Mouse (Mus musculus) stomach, embryonic 16.5 days (tissue): ENCODE results near the gene Rae1. TPM values are rescaled to one million over a fixed set of nuclear protein-coding genes. Genes with fewer than 3 reads are reported as not detected.
A peak's percentile ranks its signal among the peaks of the same experiment; 100 is the strongest.

Experiments used
- ATAC-seq: fragments of 200-750 bp; cut with Nextera tagmentation; 2 replicates; pipeline ENCODE4 v1.8.0; 2017; ENCODE audit warnings: moderate number of reproducible peaks, moderate TSS enrichment; ENCODE audit not compliant: insufficient read depth, low FRiP score
- H3K27ac ChIP-seq: fragments of 300-500 bp; sonication (generic); 2 replicates; pipeline ENCODE4 v1.5.1; 2014; ENCODE audit warnings: low read length
- H3K27me3 ChIP-seq: fragments of 300-500 bp; sonication (generic); 2 replicates; pipeline ENCODE4 v1.6.1; 2014; ENCODE audit warnings: low read length, control low read depth, mixed read lengths; ENCODE audit not compliant: control insufficient read depth, insufficient read depth
- H3K36me3 ChIP-seq: fragments of 300-500 bp; sonication (generic); 2 replicates; pipeline ENCODE4 v1.6.1; 2014; ENCODE audit warnings: low read length; ENCODE audit not compliant: control insufficient read depth, insufficient read depth
- H3K4me1 ChIP-seq: fragments of 300-500 bp; sonication (generic); 2 replicates; pipeline ENCODE4 v1.6.1; 2014; ENCODE audit warnings: low read length, control low read depth, mixed read lengths; ENCODE audit not compliant: control insufficient read depth, insufficient read depth
- H3K4me2 ChIP-seq: fragments of 300-500 bp; sonication (generic); 2 replicates; pipeline ENCODE4 v1.6.1; 2014; ENCODE audit warnings: low read depth, low read length, mixed read lengths
- H3K4me3 ChIP-seq: fragments of 300-500 bp; sonication (generic); replicated peaks from 2 replicates; pipeline ENCODE4 v1.5.1; 2014; ENCODE audit warnings: mild to moderate bottlenecking, low read length
- H3K9ac ChIP-seq: fragments of 300-500 bp; sonication (generic); 2 replicates; pipeline ENCODE4 v1.6.1; 2014; ENCODE audit warnings: low read length
- H3K9me3 ChIP-seq: fragments of 300-500 bp; sonication (generic); replicated peaks from 2 replicates; pipeline ENCODE4 v1.6.1; 2016; ENCODE audit warnings: low read length, control low read depth; ENCODE audit not compliant: control insufficient read depth
- WGBS: fragments of 180-500 bp; shearing (Covaris S2); extraction: QIAGEN DNeasy Blood & Tissue Kit; methylation state at CpG from one replicate; pipeline ENCODE4 v1.1.7; 2014; 5-methylcytosine and 5-hydroxymethylcytosine counted together
- polyA plus RNA-seq: library from polyadenylated mRNA; unstranded; fragments of >200 nt; fragmentation: Nextera tagmentation; extraction: Ambion mirVana; gene quantifications from 2 replicates; pipeline ENCODE4 v1.2.1, GENCODE M21; 2015

Gene Rae1
- polyA plus RNA-seq, 1 experiment from 2014 or later, result 102 TPM

DNA sequence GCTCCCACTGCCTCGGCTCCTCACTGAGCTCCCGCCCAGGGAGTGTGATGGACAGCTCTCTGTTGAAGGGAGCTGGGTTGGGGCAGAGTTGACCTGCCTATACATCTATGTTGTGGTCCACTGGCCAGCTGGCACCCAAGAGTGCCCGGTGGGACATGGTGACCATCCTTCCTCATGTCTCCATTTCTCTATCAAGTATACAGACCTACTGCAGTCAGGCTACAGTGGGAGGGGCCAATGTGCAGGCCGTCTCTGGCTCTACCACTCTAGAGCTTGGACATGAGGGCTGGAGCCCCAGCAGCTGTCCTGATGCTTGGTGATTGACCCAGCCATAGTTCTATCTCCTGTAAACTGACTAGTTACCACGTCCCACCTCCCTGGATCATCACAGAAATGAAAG lies 37.4 kb downstream of the Rae1 start:
- H3K27me3 ChIP-seq, result no peaks in the 10 kb centered on the region
- no peak overlapping the region for H3K4me2 ChIP-seq
- 68% methylated on average over 5 of the region's 5 CpGs for WGBS
- peak overlapping the region; percentile 26; the same call in 1 of the 2 replicates for H3K27ac ChIP-seq
- peaks cover 5% of the 10 kb centered on the region for H3K36me3 ChIP-seq
- no peaks in the 10 kb centered on the region for H3K9me3 ChIP-seq
- H3K9ac ChIP-seq, result no peak overlapping the region
- no peak for ATAC-seq
- H3K4me1 ChIP-seq, result peaks cover 10% of the 10 kb centered on the region
- no peak overlapping the region for H3K4me3 ChIP-seq

DNA sequence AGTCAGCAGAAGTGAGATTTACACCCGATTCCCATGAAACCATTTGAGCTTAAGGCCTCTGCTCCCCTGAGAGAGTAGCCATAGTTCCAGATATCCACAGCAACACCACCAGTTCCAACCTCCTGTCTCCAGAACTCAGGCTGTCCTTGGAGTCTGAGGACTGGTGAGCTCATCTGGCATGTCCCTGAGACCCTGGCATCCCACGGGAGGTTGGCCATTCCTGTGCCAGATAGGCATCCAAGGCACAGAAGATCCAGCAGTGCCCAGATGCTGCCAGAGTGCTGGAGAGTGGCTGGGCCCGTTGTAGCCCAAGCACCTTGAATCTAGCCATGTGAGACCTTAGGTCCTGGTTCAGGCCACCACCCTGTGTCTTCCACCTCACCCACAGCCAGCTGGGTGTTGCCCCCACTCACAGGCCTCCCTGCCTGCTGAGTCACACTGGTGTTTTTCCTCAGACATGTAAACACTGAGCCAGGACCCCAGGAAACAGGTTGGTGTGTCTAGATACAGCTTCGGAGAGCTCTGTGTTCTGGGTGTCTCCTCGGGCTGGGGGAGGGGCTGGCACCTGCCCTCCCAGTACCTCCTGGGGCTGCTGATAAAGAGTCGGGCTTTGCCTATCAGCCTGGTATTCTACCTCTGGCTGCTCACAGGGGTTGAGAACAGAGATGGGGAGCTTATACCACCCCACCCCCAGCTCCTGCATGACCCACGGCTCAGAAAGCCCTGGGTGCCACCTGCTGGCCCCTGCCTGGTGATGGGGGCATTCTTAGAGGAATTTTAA lies 38.1 kb downstream of the Rae1 start:
- Histone ChIP-seq H3K9me3 (no peaks in the 10 kb centered on the region), H3K27me3 (no peaks in the 10 kb centered on the region), H3K4me2 (no peak overlapping the region), H3K27ac (peak overlapping the region; percentile 26; the same call in 1 of the 2 replicates), H3K4me1 (peaks cover 10% of the 10 kb centered on the region), H3K36me3 (peaks cover 5% of the 10 kb centered on the region), H3K9ac (no peak overlapping the region), H3K4me3 (no peak overlapping the region)
- WGBS, result 71% methylated on average over 7 of the region's 7 CpGs
- peak; percentile 57 for ATAC-seq

DNA sequence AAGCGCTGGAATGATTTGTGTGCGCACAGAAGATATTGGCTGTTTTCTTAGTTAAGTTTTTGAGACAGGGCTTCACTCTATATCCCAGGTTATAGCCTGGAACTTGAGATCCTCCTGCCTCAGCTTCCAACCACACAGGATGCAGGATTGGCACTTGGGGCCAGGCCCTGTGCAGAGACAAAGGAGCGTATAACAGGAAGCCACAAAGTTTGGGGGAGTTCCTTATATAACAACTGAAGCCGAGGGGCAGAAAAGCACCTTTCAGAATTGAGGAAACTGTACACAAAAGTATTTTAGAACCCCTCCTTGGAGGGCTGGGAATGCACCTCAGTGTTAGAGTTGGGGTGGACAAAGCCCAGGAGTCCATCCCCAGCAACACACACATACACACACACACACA lies 39.1 kb downstream of the Rae1 start:
- ATAC-seq, result no peak
- H3K4me3 ChIP-seq, result no peak overlapping the region
- 85% methylated on average over 4 of the region's 4 CpGs for WGBS

DNA sequence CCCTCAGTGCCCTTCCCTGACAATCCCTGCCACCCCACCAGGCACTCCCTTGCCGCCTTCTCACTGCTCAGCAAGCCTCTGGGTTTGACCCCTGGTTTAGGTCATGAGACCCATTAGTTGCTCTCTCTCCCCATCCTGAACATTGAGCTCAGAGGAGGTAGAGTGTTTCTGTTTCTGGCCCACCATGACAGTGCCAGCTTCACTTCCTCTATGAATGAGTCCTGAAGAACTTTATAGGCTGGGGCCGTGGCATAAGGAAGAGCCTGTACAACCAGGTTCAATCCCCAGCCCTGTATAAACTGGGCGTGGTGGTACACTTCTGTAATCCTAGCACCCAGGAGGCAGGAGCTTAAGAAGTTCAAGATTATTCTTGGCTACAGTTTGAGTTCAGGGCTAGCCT lies 40.9 kb downstream of the Rae1 start:
- no peaks in the 10 kb centered on the region for H3K9me3 ChIP-seq
- H3K4me3 ChIP-seq, result no peak overlapping the region
- H3K9ac ChIP-seq, result no peak overlapping the region
- H3K27ac ChIP-seq, result no peak overlapping the region
- WGBS, result 87% methylated on average over 3 of the region's 3 CpGs
- H3K4me1 ChIP-seq, result peaks cover 10% of the 10 kb centered on the region
- no peak overlapping the region for H3K4me2 ChIP-seq
- ATAC-seq, result no peak
- no peaks in the 10 kb centered on the region for H3K27me3 ChIP-seq
- H3K36me3 ChIP-seq, result no peaks in the 10 kb centered on the region

More for the DNA sequence above, 39.1 kb downstream of the Rae1 start:
- H3K4me1 ChIP-seq, result peaks cover 10% of the 10 kb centered on the region
- H3K27ac ChIP-seq, result no peak overlapping the region
- no peak overlapping the region for H3K9ac ChIP-seq
- H3K36me3 ChIP-seq, result no peaks in the 10 kb centered on the region; the same call in 1 of the 2 replicates
- H3K27me3 ChIP-seq, result no peaks in the 10 kb centered on the region
- no peak overlapping the region for H3K4me2 ChIP-seq
- no peaks in the 10 kb centered on the region for H3K9me3 ChIP-seq

DNA sequence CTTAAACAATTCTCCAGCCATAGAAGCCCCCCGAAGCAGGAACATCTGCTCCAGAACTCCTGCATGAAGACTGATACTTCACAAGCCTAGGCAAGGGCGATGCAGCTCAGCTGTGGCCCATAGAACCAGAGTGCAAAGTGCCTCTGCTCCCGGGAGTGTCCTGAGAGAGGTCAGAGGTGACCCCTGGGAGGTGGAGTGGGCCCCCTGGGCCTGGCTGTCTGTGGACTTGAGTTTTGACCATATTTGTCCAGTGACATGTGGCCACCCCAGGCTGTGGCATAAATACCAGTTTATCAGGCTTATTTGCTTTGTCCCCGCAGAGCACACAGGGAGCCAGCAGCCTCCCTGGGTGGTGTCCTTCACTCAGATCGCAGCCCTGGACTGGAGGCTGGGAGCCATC lies 41.3 kb downstream of the Rae1 start:
- Histone ChIP-seq H3K9me3 (no peaks in the 10 kb centered on the region), H3K27me3 (no peaks in the 10 kb centered on the region), H3K4me2 (no peak overlapping the region), H3K27ac (no peak overlapping the region), H3K4me1 (peaks cover 10% of the 10 kb centered on the region), H3K9ac (no peak overlapping the region), H3K36me3 (no peaks in the 10 kb centered on the region), H3K4me3 (no peak overlapping the region)
- no peak for ATAC-seq
- 63% methylated on average over 5 of the region's 5 CpGs for WGBS

DNA sequence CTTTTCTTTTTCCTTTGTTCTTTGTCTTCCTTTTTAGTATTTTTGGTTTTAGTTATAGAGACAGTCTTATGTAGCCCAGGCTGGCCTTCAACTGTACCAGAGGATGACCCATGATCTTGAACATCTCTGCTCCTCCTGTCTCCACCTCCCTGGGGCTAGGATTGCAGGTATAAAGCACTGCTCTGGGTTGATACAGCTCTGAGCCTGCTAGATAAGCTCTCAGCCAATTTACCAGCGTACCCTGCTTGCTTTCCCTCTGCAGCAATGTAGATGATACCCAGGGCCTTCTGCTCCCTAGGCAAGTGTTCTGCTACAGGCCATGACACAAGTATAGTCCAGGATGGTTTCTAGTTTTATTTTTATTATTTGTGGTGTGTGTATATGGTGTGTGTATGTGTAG lies 42.0 kb downstream of the Rae1 start:
- Histone ChIP-seq H3K9me3 (no peaks in the 10 kb centered on the region), H3K4me2 (no peak overlapping the region), H3K4me1 (peaks cover 11% of the 10 kb centered on the region), H3K27me3 (no peaks in the 10 kb centered on the region), H3K4me3 (no peak overlapping the region), H3K9ac (no peak overlapping the region), H3K36me3 (no peaks in the 10 kb centered on the region), H3K27ac (no peak overlapping the region)
- 83% methylated on average over 1 of the region's 1 CpGs for WGBS
- no peak for ATAC-seq

DNA sequence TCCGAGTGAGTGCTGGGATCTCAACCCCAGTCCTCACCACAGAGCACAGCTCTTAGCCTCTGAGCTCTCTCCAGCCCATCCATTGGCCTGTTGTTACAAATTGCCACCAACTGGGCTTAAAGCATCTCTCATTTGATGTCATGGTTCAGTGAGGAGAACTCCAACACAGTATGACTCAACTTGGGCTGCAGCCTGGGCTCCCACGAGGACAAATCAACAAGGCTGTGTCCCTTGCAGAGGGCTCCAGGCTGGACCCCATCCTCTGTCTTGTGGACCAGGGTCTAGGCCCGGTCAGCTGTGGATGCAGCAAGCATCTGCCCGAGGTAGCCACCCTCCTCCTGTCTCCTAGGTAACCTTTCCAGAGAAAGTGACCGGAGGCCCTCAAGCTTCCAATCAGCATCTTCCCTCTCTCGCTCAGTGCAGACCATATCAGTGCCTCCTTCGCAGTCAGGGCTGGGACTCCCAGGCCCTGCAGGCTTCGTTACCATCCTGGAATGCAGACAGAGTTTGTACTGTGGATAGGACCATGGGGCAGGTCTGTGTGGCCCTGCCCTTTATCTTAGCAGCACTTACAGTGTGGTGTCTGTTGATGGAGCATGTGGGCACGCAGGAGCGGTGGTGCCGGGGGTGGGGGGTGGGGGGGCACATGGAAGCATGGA lies 42.7 kb downstream of the Rae1 start:
- Histone ChIP-seq H3K36me3 (no peaks in the 10 kb centered on the region), H3K9ac (no peak overlapping the region), H3K27me3 (no peaks in the 10 kb centered on the region), H3K4me3 (no peak overlapping the region), H3K9me3 (no peaks in the 10 kb centered on the region), H3K27ac (no peak overlapping the region), H3K4me1 (peaks cover 11% of the 10 kb centered on the region), H3K4me2 (no peak overlapping the region)
- WGBS, result 65% methylated on average over 11 of the region's 11 CpGs
- no peak for ATAC-seq

DNA sequence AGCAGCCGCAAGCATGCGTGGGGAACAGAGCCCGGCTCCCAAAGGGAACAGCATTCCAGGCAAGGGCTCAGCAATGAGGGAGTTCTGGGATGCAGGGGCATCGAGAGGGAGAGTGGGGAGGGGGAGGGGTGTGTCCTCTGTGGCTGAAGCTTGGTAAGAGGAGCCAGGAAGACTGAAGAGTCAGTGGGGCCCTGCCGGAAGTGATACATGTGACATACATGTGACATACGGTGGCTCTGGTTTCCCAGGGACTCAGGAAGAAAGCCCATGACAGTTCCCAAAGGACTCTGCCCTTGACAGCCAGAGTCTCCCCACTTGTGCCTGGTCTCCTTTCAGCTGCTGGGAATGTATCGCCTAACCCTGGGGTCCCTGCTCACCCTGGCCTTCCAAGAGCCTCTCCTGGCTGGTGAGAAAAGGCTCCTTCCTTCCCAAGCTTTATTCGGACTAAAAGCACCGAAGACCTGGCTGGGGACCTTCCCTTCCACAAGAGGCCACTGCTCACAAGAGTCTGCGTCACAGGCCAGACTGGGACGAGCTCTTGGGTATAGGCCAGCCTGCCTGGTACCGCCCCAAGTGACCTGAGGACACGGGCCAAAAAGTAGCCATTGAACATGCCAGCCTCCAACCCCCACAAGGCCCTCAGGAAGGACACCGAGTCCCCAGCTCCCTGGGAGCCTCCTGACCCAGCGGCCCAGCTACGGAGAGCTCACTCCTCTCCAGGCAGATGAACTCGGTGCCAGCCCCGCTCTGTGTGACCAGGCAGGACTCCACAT lies 44.5 kb downstream of the Rae1 start:
- no peaks in the 10 kb centered on the region for H3K36me3 ChIP-seq
- H3K4me3 ChIP-seq, result no peak overlapping the region
- no peaks in the 10 kb centered on the region for H3K9me3 ChIP-seq
- no peak overlapping the region for H3K27ac ChIP-seq
- H3K9ac ChIP-seq, result no peak overlapping the region
- 71% methylated on average over 18 of the region's 18 CpGs for WGBS
- no peak for ATAC-seq
- no peak overlapping the region for H3K4me2 ChIP-seq
- 0 out of 2 replicates have a peak, but pooled peaks cover 5% of the 10 kb centered on the region for H3K4me1 ChIP-seq
- no peaks in the 10 kb centered on the region for H3K27me3 ChIP-seq
